Comparison of ENCODE assay signal across 8 mouse cellular contexts in the genomic region with DNA sequence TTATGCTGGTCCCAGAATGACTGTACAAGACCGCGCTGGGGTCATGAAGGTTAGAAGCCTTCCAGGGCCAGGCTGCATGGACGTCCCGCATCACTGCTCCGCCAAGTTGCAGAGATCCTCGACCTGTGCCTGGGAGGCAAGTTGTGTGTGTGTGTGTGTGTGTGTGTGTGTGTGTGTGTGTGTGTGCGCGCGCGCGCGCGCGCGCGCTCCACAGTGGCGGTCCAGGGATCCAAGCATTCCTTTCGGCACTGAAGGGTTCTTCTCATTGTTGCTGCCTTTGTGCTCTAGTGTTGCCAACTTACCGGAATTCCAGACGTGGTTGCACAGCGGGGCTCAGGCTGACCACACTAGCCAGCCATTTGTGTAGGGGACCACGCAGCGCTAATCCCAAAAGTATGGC. TPM values are rescaled to one million over a fixed set of nuclear protein-coding genes. Genes with fewer than 3 reads are reported as not detected.
DNase-seq lines count a peak whose midpoint lies in the region; ATAC-seq and TF ChIP-seq lines count a peak whose summit lies in the region.

No protein-coding gene starts in this region.

- no peak for DNase-seq in heart, postnatal 36 days
- peak; percentile 79 to 81 for DNase-seq in kidney, postnatal 36 days
- no peak for DNase-seq in urinary bladder, adult 2 months (ENCODE audit: low spot score)
- no peak for DNase-seq in gastrocnemius, postnatal 36 days

- H3K9me3 ChIP-seq in heart, embryonic 12.5 days (replicated peaks), result no peaks in the 10 kb centered on the region
- H3K9me3 ChIP-seq in forebrain, embryonic 16.5 days (ENCODE audit: control insufficient read depth, low read length), result no peaks in the 10 kb centered on the region

- H3K79me2 ChIP-seq in myocyte (ENCODE audit: control insufficient read depth, insufficient read depth), result no peaks in the 10 kb centered on the region

- peak overlapping the region; percentile 98 for H3K4me2 ChIP-seq in heart, embryonic 12.5 days
- H3K4me2 ChIP-seq in forebrain, embryonic 16.5 days (ENCODE audit: low read length), result peak overlapping the region; percentile 53
- peak overlapping the region; percentile 48 for H3K4me2 ChIP-seq in myocyte (ENCODE audit: low read depth)

- intact Hi-C loops in heart, postnatal 36 days (cut with DNase I), result no loop called here
- intact Hi-C loops in gastrocnemius, postnatal 36 days (cut with DNase I), result no loop called here

- H3ac ChIP-seq in myocyte (ENCODE audit: control insufficient read depth, insufficient read length), result no peak overlapping the region

- peak overlapping the region; percentile 15; the same call in 1 of the 2 replicates for H3K9ac ChIP-seq in heart, embryonic 12.5 days
- no peak overlapping the region for H3K9ac ChIP-seq in forebrain, embryonic 16.5 days (replicated peaks; ENCODE audit: low read depth, low read length)

- no peak for TF ChIP-seq POLR2A in myocyte (IDR thresholded peaks at IDR 0.05; ENCODE audit: insufficient read length, low read depth)

- H3K4me1 ChIP-seq in heart, embryonic 12.5 days (replicated peaks), result peaks cover 28% of the 10 kb centered on the region
- peaks cover 33% of the 10 kb centered on the region for H3K4me1 ChIP-seq in forebrain, embryonic 16.5 days (replicated peaks; ENCODE audit: control insufficient read depth, insufficient read depth, low read length)

- no peaks in the 10 kb centered on the region for H3K36me3 ChIP-seq in heart, embryonic 12.5 days
- no peaks in the 10 kb centered on the region for H3K36me3 ChIP-seq in forebrain, embryonic 16.5 days (ENCODE audit: control insufficient read depth, insufficient read depth)
- no peaks in the 10 kb centered on the region for H3K36me3 ChIP-seq in myocyte (ENCODE audit: control insufficient read depth, insufficient read depth)

- no peak for ATAC-seq in heart, embryonic 12.5 days (ENCODE audit: insufficient number of reproducible peaks, low FRiP score)
- ATAC-seq in forebrain, embryonic 16.5 days, result no peak; the same call in 1 of the 2 replicates
- no peak for ATAC-seq in inflammation-experienced regulatory T-cells, adult 6 months

- peak overlapping the region; percentile 69 for H3K4me3 ChIP-seq in heart, embryonic 12.5 days
- peak overlapping the region; percentile 32 for H3K4me3 ChIP-seq in forebrain, embryonic 16.5 days (replicated peaks; ENCODE audit: low read length)
- no peak overlapping the region for H3K4me3 ChIP-seq in myocyte

- WGBS in heart, embryonic 12.5 days, result 2% methylated on average over 11 of the region's 23 CpGs
- 0% methylated on average over 23 of the region's 23 CpGs for WGBS in forebrain, embryonic 16.5 days

- peaks cover 30% of the 10 kb centered on the region for H3K27me3 ChIP-seq in heart, embryonic 12.5 days (replicated peaks)
- peaks cover 37% of the 10 kb centered on the region for H3K27me3 ChIP-seq in forebrain, embryonic 16.5 days (replicated peaks; ENCODE audit: control insufficient read depth, insufficient read depth, low read length)
- H3K27me3 ChIP-seq in myocyte (ENCODE audit: control insufficient read depth, insufficient read depth, insufficient read length), result peaks cover 17% of the 10 kb centered on the region

- no peak overlapping the region for H3K27ac ChIP-seq in heart, embryonic 12.5 days (ENCODE audit: poor library complexity, severe bottlenecking)
- H3K27ac ChIP-seq in forebrain, embryonic 16.5 days (ENCODE audit: low read length), result no peak overlapping the region

TF ChIP-seq in myocyte, 11 proteins besides CTCF, POLR2A, EP300 and RAD21:
- TF ChIP-seq MYOD1 (IDR thresholded peaks at IDR 0.05; ENCODE audit: control insufficient read depth in 1 of 3, insufficient read length in 2 of 3, low read depth in 2 of 3) (peak in 1 of 3 experiments; percentile 9), MYOG (IDR thresholded peaks at IDR 0.05; ENCODE audit: control insufficient read depth in 1 of 3, insufficient read depth in 1 of 3, insufficient read length in 2 of 3, low read depth in 2 of 3) (peak in 1 of 3 experiments; percentile 21), MAX (IDR thresholded peaks at IDR 0.05; ENCODE audit: low read depth) (no peak)

RNA-seq across cellular contexts. Expression of a gene that starts 2.0 kb away (rescaled TPM):
- polyA plus RNA-seq in heart, embryonic 12.5 days (2016; fragmentation: Nextera tagmentation; extraction: Ambion mirVana), result 0.74 and 0.78 TPM in 2 replicates
- total RNA-seq in heart, postnatal 36 days (2021), result 1 to 10 TPM in 1 of 2 experiments, under 1 TPM in 1; 0.89 to 1.7 TPM
- 0.27 and 0.30 TPM in 2 replicates for polyA plus RNA-seq in forebrain, embryonic 16.5 days (2015; fragmentation: Nextera tagmentation; extraction: Ambion mirVana)
- 0.07 TPM for polyA plus RNA-seq in myocyte (2012; fragmentation: generic; extraction: Trizol)
- not detected for polyA plus RNA-seq in inflammation-experienced regulatory T-cells, adult 6 months (2017; shearing (Covaris generic))
- polyA plus RNA-seq in urinary bladder, adult 2 months (2012; rRNA removed), result 0.19 and 0.22 TPM in 2 replicates
- not detected for total RNA-seq in gastrocnemius, postnatal 36 days (2021)

RNA-seq across cellular contexts. Expression of a gene that starts 59.1 kb away (rescaled TPM):
- polyA plus RNA-seq in heart, embryonic 12.5 days (2016; fragmentation: Nextera tagmentation; extraction: Ambion mirVana), result 13.1 and 16.8 TPM in 2 replicates
- total RNA-seq in heart, postnatal 36 days (2021), result 1 to 10 TPM; 4.7 to 5.3 TPM
- 19.6 and 22.7 TPM in 2 replicates for polyA plus RNA-seq in forebrain, embryonic 16.5 days (2015; fragmentation: Nextera tagmentation; extraction: Ambion mirVana)
- polyA plus RNA-seq in myocyte (2012; fragmentation: generic; extraction: Trizol), result 7.6 TPM
- polyA plus RNA-seq in inflammation-experienced regulatory T-cells, adult 6 months (2017; shearing (Covaris generic)), result under 1 TPM in 1 of 3 experiments, not detected in 2; 0.52 TPM
- 10.5 and 17.2 TPM in 2 replicates for polyA plus RNA-seq in urinary bladder, adult 2 months (2012; rRNA removed)
- total RNA-seq in gastrocnemius, postnatal 36 days (2021), result 1 to 10 TPM; 2.7 to 3.8 TPM

Comparison
In these comparisons a context has a peak if more than half of its experiments do, and no peak if none do; other contexts are left out.
1. H3K4me2 ChIP-seq: peak in every context shown above with its lines; median percentile 98 in heart, embryonic 12.5 days; 53 in forebrain, embryonic 16.5 days; 48 in myocyte.
2. DNase-seq: peak in kidney, postnatal 36 days (2 of 2); none in heart, postnatal 36 days (0 of 2), urinary bladder, adult 2 months (single experiment) and gastrocnemius, postnatal 36 days (0 of 2).